Comparison of ENCODE assay signal across 26 mouse cellular contexts in genomic region chr11:94632988-94633387, GRCm38 (mm10). TPM values are rescaled to one million over a fixed set of nuclear protein-coding genes. Genes with fewer than 3 reads are reported as not detected.
"Had no signal": no experiment of that assay in that cellular context is flagged by ENCODE, and none has a peak within 500 bp of the region (broad histone marks: within the 10 kb centered on the region; RNA-seq: fewer than 3 reads in every experiment).

No protein-coding gene starts in this region.

- H3K9ac ChIP-seq: forebrain, postnatal 0 days; heart, embryonic 12.5 days; hindbrain, embryonic 12.5 days; hindbrain, embryonic 14.5 days; limb, embryonic 13.5 days; limb, embryonic 15.5 days; liver, embryonic 14.5 days had no signal

- ATAC-seq: forebrain, postnatal 0 days; hindbrain, embryonic 16.5 days; inflammation-experienced regulatory T-cells, adult 6 months had no signal

- H3K27me3 ChIP-seq: heart, embryonic 12.5 days; hindbrain, embryonic 12.5 days; limb, embryonic 13.5 days; limb, embryonic 15.5 days had no signal

- H3K4me3 ChIP-seq: gastrocnemius, adult 2 months; heart, embryonic 10.5 days; heart, embryonic 12.5 days; hindbrain, embryonic 10.5 days; hindbrain, embryonic 12.5 days; limb, embryonic 13.5 days; limb, embryonic 15.5 days had no signal

- H3K27ac ChIP-seq: gastrocnemius, adult 2 months; heart, embryonic 10.5 days; hindbrain, embryonic 10.5 days; hindbrain, embryonic 12.5 days; hindbrain, embryonic 14.5 days; limb, embryonic 13.5 days; limb, embryonic 15.5 days; liver, embryonic 14.5 days had no signal

- DNase-seq: forebrain, postnatal 0 days; gastrocnemius, adult 2 months; gastrocnemius, postnatal 10 days; gastrocnemius, postnatal 25 days; heart, postnatal 10 days; heart, postnatal 4 days; kidney, adult 11 months; kidney, adult 2 months; kidney, postnatal 10 days; kidney, postnatal 25 days; kidney, postnatal 4 days; layer of hippocampus, adult 9-11 months; layer of hippocampus, postnatal 36 days; left cerebral cortex, postnatal 4 days had no signal

- H3K4me2 ChIP-seq: heart, embryonic 12.5 days; hindbrain, embryonic 12.5 days; hindbrain, embryonic 14.5 days; limb, embryonic 13.5 days; limb, embryonic 15.5 days; liver, embryonic 11.5 days had no signal

- H3K9me3 ChIP-seq: heart, embryonic 10.5 days; heart, embryonic 12.5 days; hindbrain, embryonic 10.5 days; hindbrain, embryonic 12.5 days; limb, embryonic 13.5 days; limb, embryonic 15.5 days had no signal

RNA-seq across cellular contexts. Expression of gene Eme1, which starts 20.8 kb away (rescaled TPM):
- total RNA-seq: gastrocnemius, adult 2 months; layer of hippocampus, postnatal 36 days; left cerebral cortex, adult 18-20 months had no signal
